ENCODE assay signal across 8 mouse cellular contexts in the genomic region with DNA sequence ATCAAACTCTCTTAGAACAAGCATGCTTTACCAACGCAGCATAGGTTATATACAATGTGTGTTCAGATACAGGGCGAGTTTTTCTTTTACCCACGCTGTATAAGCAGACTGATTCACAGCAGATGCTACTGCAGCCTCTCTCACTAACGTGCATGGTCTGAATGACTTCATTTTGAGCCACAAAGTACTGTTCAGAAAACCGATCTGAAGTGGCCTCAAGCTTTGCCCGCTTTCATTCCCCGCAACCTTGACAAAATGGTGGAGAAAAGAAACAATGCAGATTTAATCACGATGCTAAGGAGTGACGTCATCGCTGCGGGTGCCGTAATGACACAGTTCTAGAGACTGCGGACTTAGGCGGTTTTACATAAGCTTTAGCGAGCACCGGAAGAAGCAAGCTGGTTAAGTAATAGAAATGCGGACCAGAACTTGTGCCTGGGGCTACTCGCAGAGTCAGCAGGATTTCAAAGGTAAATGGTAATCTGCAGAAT. TPM values are rescaled to one million over a fixed set of nuclear protein-coding genes. Genes with fewer than 3 reads are reported as not detected.
DNase-seq lines count a peak whose midpoint lies in the region; ATAC-seq and TF ChIP-seq lines count a peak whose summit lies in the region.

No protein-coding gene starts in this region.

- ATAC-seq in embryonic facial prominence, embryonic 12.5 days (ENCODE audit: insufficient number of reproducible peaks, insufficient read depth, low FRiP score, low TSS enrichment): peak; percentile 54
- peak; percentile 41 for ATAC-seq in hindbrain, postnatal 0 days
- ATAC-seq in megakaryocyte-erythroid progenitor cell, adult 5-6 weeks (replicated peaks; ENCODE audit: low FRiP score, low TSS enrichment, poor library complexity, severe bottlenecking): 0 out of 2 replicates have a peak, but pooled peaks have one; percentile 35
- ATAC-seq in stomach, embryonic 15.5 days (ENCODE audit: insufficient read depth, low FRiP score, low read depth): 0 out of 2 replicates have a peak, but pooled peaks have one; percentile 34

- peaks cover 89% of the 10 kb centered on the region for H3K4me1 ChIP-seq in E14TG2a.4 (replicated peaks; ENCODE audit: low read depth, low read length)
- H3K4me1 ChIP-seq in embryonic facial prominence, embryonic 12.5 days: peaks cover 51% of the 10 kb centered on the region
- peaks cover 31% of the 10 kb centered on the region for H3K4me1 ChIP-seq in hindbrain, postnatal 0 days (ENCODE audit: insufficient read depth, low read length)
- H3K4me1 ChIP-seq in stomach, embryonic 15.5 days: peaks cover 18% of the 10 kb centered on the region; the same call in 1 of the 2 replicates

- no peaks in the 10 kb centered on the region for H3K27me3 ChIP-seq in E14TG2a.4 (ENCODE audit: insufficient read depth, low read length)
- H3K27me3 ChIP-seq in embryonic facial prominence, embryonic 12.5 days: no peaks in the 10 kb centered on the region
- no peaks in the 10 kb centered on the region for H3K27me3 ChIP-seq in hindbrain, postnatal 0 days (ENCODE audit: insufficient read depth, low read length)
- H3K27me3 ChIP-seq in stomach, embryonic 15.5 days (replicated peaks): no peaks in the 10 kb centered on the region

- H3K4me3 ChIP-seq in E14TG2a.4 (replicated peaks; ENCODE audit: low read length): peak overlapping the region; percentile 29
- peak overlapping the region; percentile 17 for H3K4me3 ChIP-seq in embryonic facial prominence, embryonic 12.5 days
- H3K4me3 ChIP-seq in hindbrain, postnatal 0 days (ENCODE audit: low read length): peak overlapping the region; percentile 15
- H3K4me3 ChIP-seq in stomach, embryonic 15.5 days (replicated peaks): peak overlapping the region; percentile 0; the same call in 1 of the 2 replicates

- 5% methylated on average over 18 of the region's 18 CpGs for WGBS in embryonic facial prominence, embryonic 12.5 days
- WGBS in hindbrain, postnatal 0 days: 9% methylated on average over 18 of the region's 18 CpGs
- WGBS in stomach, embryonic 15.5 days: 17% methylated on average over 18 of the region's 18 CpGs

- DNase-seq in adrenal gland, adult 2 months: peak; percentile 24
- DNase-seq in adrenal gland, adult 8-10 months: no peak
- peak; percentile 85 for DNase-seq in hindbrain, postnatal 0 days (ENCODE audit: low spot score)
- no peak for DNase-seq in testis, postnatal 10 days (ENCODE audit: low spot score)

- peak overlapping the region; percentile 46 for H3K4me2 ChIP-seq in embryonic facial prominence, embryonic 12.5 days (replicated peaks)
- H3K4me2 ChIP-seq in hindbrain, postnatal 0 days (ENCODE audit: low read depth, low read length): peak overlapping the region; percentile 51
- peak overlapping the region; percentile 48 for H3K4me2 ChIP-seq in stomach, embryonic 15.5 days

- H3K9ac ChIP-seq in embryonic facial prominence, embryonic 12.5 days: 0 out of 2 replicates have a peak overlapping the region, but pooled peaks have one; percentile 27
- peak overlapping the region; percentile 55 for H3K9ac ChIP-seq in hindbrain, postnatal 0 days (replicated peaks; ENCODE audit: low read length)
- H3K9ac ChIP-seq in stomach, embryonic 15.5 days: no peak overlapping the region

- peak overlapping the region; percentile 67 for H3K27ac ChIP-seq in embryonic facial prominence, embryonic 12.5 days
- H3K27ac ChIP-seq in hindbrain, postnatal 0 days: peak overlapping the region; percentile 91
- peak overlapping the region; percentile 67 for H3K27ac ChIP-seq in stomach, embryonic 15.5 days

- no peak for TF ChIP-seq CTCF in E14TG2a.4 (conservative IDR thresholded peaks at IDR 0.05; ENCODE audit: low read length)
- TF ChIP-seq CTCF in hindbrain, postnatal 0 days (IDR thresholded peaks at IDR 0.05; ENCODE audit: low read depth): no peak

- H3K36me3 ChIP-seq in E14TG2a.4 (ENCODE audit: insufficient read depth, low read length): no peaks in the 10 kb centered on the region
- H3K36me3 ChIP-seq in embryonic facial prominence, embryonic 12.5 days: no peaks in the 10 kb centered on the region
- H3K36me3 ChIP-seq in hindbrain, postnatal 0 days (ENCODE audit: insufficient read depth, low read length): no peaks in the 10 kb centered on the region
- H3K36me3 ChIP-seq in stomach, embryonic 15.5 days: no peaks in the 10 kb centered on the region

- H3K9me3 ChIP-seq in E14TG2a.4 (ENCODE audit: low read length): no peaks in the 10 kb centered on the region
- no peaks in the 10 kb centered on the region for H3K9me3 ChIP-seq in embryonic facial prominence, embryonic 12.5 days
- H3K9me3 ChIP-seq in hindbrain, postnatal 0 days (ENCODE audit: low read length): no peaks in the 10 kb centered on the region
- H3K9me3 ChIP-seq in stomach, embryonic 15.5 days: no peaks in the 10 kb centered on the region

RNA-seq across cellular contexts. Expression of a gene that starts 4.6 kb away (rescaled TPM):
- 10 to 100 TPM; 30.4 to 30.6 TPM for total RNA-seq in adrenal gland, adult 2 months (2021)
- polyA plus RNA-seq in adrenal gland, adult 2 months (2012; rRNA removed): 10.9 and 13.1 TPM in 2 replicates
- 10 to 100 TPM; 33.3 to 48.7 (median 41.3) TPM for total RNA-seq in adrenal gland, adult 8-10 months (2022)
- 50.1 and 50.9 TPM in 2 replicates for polyA plus RNA-seq in embryonic facial prominence, embryonic 12.5 days (2016; fragmentation: Nextera tagmentation; extraction: Ambion mirVana)
- 660 and 723 TPM in 2 replicates for total RNA-seq in hindbrain, postnatal 0 days (2014; rRNA removed)
- 782 and 913 TPM in 2 replicates for polyA plus RNA-seq in hindbrain, postnatal 0 days (2015; fragmentation: Nextera tagmentation; extraction: Ambion mirVana)
- total RNA-seq in megakaryocyte-erythroid progenitor cell, adult 5-6 weeks (2014; fragmentation: Nextera tagmentation): not detected in 2 replicates
- total RNA-seq in megakaryocyte-erythroid progenitor cell, adult 5-6 weeks (2017): not detected in 2 replicates
- 274 and 291 TPM in 2 replicates for polyA plus RNA-seq in stomach, embryonic 15.5 days (2015; fragmentation: Nextera tagmentation; extraction: Ambion mirVana)

RNA-seq across cellular contexts. Expression of a gene that starts 31.5 kb away (rescaled TPM):
- not detected for total RNA-seq in adrenal gland, adult 2 months (2021)
- not detected in 2 replicates for polyA plus RNA-seq in adrenal gland, adult 2 months (2012; rRNA removed)
- total RNA-seq in adrenal gland, adult 8-10 months (2022): not detected
- polyA plus RNA-seq in embryonic facial prominence, embryonic 12.5 days (2016; fragmentation: Nextera tagmentation; extraction: Ambion mirVana): not detected in 2 replicates
- 0.58 TPM in 1 of 2 replicates, not detected in the other for total RNA-seq in hindbrain, postnatal 0 days (2014; rRNA removed)
- polyA plus RNA-seq in hindbrain, postnatal 0 days (2015; fragmentation: Nextera tagmentation; extraction: Ambion mirVana): 0.61 TPM in 1 of 2 replicates, not detected in the other
- not detected in 2 replicates for total RNA-seq in megakaryocyte-erythroid progenitor cell, adult 5-6 weeks (2014; fragmentation: Nextera tagmentation)
- total RNA-seq in megakaryocyte-erythroid progenitor cell, adult 5-6 weeks (2017): not detected in 2 replicates
- polyA plus RNA-seq in stomach, embryonic 15.5 days (2015; fragmentation: Nextera tagmentation; extraction: Ambion mirVana): not detected in 2 replicates

Comparison
In these comparisons a context has a peak if more than half of its experiments do, and no peak if none do; other contexts are left out.
1. DNase-seq: peak in adrenal gland, adult 2 months (single experiment) and hindbrain, postnatal 0 days (single experiment); none in adrenal gland, adult 8-10 months (single experiment) and testis, postnatal 10 days (single experiment).
2. RNA of a gene that starts 4.6 kb away (total RNA-seq): 660 to 723 TPM in hindbrain, postnatal 0 days, 33.3 to 48.7 TPM in adrenal gland, adult 8-10 months and 30.4 to 30.6 TPM in adrenal gland, adult 2 months; not detected in megakaryocyte-erythroid progenitor cell, adult 5-6 weeks; every median in the first group is over 10 times any median in the second.
3. Peak in every context shown above with its lines, with median percentiles within 50 percentile points of each other: H3K4me3 ChIP-seq, ATAC-seq, H3K27ac ChIP-seq and H3K4me2 ChIP-seq.